Mouse (Mus musculus): ENCODE data around the gene Ifitm1. TPM values are rescaled to one million over a fixed set of nuclear protein-coding genes. Genes with fewer than 3 reads are reported as not detected.

The Ifitm1 gene
- total and polyA plus RNA-seq, 3 experiments = 0.23 TPM; not detected in 2

- H3K9ac ChIP-seq (ENCODE audit: control insufficient read depth, low read depth, low read length, poor library complexity, severe bottlenecking) = no peak overlapping the region
- no peak for DNase-seq (ENCODE audit: low read depth, low spot score)
- H3K79me2 ChIP-seq (ENCODE audit: control insufficient read depth, insufficient read depth, low read length, poor library complexity) = no peaks in the 10 kb centered on the region
- no peaks in the 10 kb centered on the region for H3K9me3 ChIP-seq (replicated peaks; ENCODE audit: insufficient read depth, low read length)
- no peak overlapping the region for H3K4me3 ChIP-seq (ENCODE audit: control insufficient read depth in 1 of 2, insufficient read depth in 1 of 2, low read depth in 2 of 2, low read length in 2 of 2)
- H3K4me1 ChIP-seq (ENCODE audit: control insufficient read depth in 1 of 2, insufficient read depth in 2 of 2, low read length in 2 of 2) = no peaks in the 10 kb centered on the region
- TF ChIP-seq MAX (IDR thresholded peaks at IDR 0.05; ENCODE audit: low read length) (no peak), GATA1 (IDR thresholded peaks at IDR 0.05; ENCODE audit: low read depth, low read length) (no peak), GABPA (IDR thresholded peaks at IDR 0.05; ENCODE audit: low read depth, low read length) (no peak), MEF2A (IDR thresholded peaks at IDR 0.05; ENCODE audit: extremely low read depth, insufficient replicate concordance, low read depth, low read length, poor library complexity, severe bottlenecking) (no peak), TCF12 (IDR thresholded peaks at IDR 0.05; ENCODE audit: low read depth, low read length) (no peak), HCFC1 (IDR thresholded peaks at IDR 0.05; ENCODE audit: low read depth, low read length) (no peak), NELFE (IDR thresholded peaks at IDR 0.05; ENCODE audit: low read depth, low read length) (no peak)
- H3K27me3 ChIP-seq (ENCODE audit: control insufficient read depth in 1 of 2, insufficient read depth in 2 of 2, low read length in 2 of 2) = peaks cover 0 to 6% of the 10 kb centered on the region in 2 experiments; a peak in 3 of 4 replicates
- H3K27ac ChIP-seq (ENCODE audit: control insufficient read depth, low read depth, low read length) = no peak overlapping the region
- H3K36me3 ChIP-seq (ENCODE audit: control insufficient read depth in 1 of 2, insufficient read depth in 2 of 2, low read length in 2 of 2) = no peaks in the 10 kb centered on the region
Observed at GRCm38 (mm10) chr7:140973396-140974165, 6.6 kb downstream of the Ifitm1 start.

- peaks cover 0 to 6% of the 10 kb centered on the region in 2 experiments; a peak in 3 of 4 replicates for H3K27me3 ChIP-seq (ENCODE audit: control insufficient read depth in 1 of 2, insufficient read depth in 2 of 2, low read length in 2 of 2)
- no peaks in the 10 kb centered on the region for H3K4me1 ChIP-seq (ENCODE audit: control insufficient read depth in 1 of 2, insufficient read depth in 2 of 2, low read length in 2 of 2)
- TF ChIP-seq MAFK (IDR thresholded peaks at IDR 0.05; ENCODE audit: borderline replicate concordance, low read depth, low read length) (no peak), CHD1 (IDR thresholded peaks at IDR 0.05; ENCODE audit: low read depth, low read length) (no peak), TBP (IDR thresholded peaks at IDR 0.05; ENCODE audit: low read depth, low read length) (no peak), HCFC1 (IDR thresholded peaks at IDR 0.05; ENCODE audit: low read depth, low read length) (no peak), MAZ (IDR thresholded peaks at IDR 0.05; ENCODE audit: low read depth, low read length) (no peak), NELFE (IDR thresholded peaks at IDR 0.05; ENCODE audit: low read depth, low read length) (no peak), EP300 (IDR thresholded peaks at IDR 0.05; ENCODE audit: low read depth in 1 of 2, low read length in 2 of 2) (no peak), MAX (IDR thresholded peaks at IDR 0.05; ENCODE audit: low read length) (no peak), E2F4 (IDR thresholded peaks at IDR 0.05; ENCODE audit: borderline replicate concordance, low read depth, low read length) (no peak), TCF12 (IDR thresholded peaks at IDR 0.05; ENCODE audit: low read depth, low read length) (no peak), CTCF (IDR thresholded peaks at IDR 0.05 in 2 of 3, conservative IDR thresholded peaks at IDR 0.05 in 1 of 3; ENCODE audit: control insufficient read depth in 1 of 3, insufficient read depth in 1 of 3, low read depth in 2 of 3, low read length in 3 of 3, poor library complexity in 1 of 3, severe bottlenecking in 1 of 3) (no peak), SIN3A (IDR thresholded peaks at IDR 0.05; ENCODE audit: low read length) (no peak), ELF1 (IDR thresholded peaks at IDR 0.05; ENCODE audit: low read depth, low read length) (no peak), GATA1 (IDR thresholded peaks at IDR 0.05; ENCODE audit: low read depth, low read length) (no peak), RAD21 (IDR thresholded peaks at IDR 0.05; ENCODE audit: low read depth, low read length) (no peak), POLR2AphosphoS5 (IDR thresholded peaks at IDR 0.05; ENCODE audit: borderline replicate concordance, low read depth, low read length) (no peak), JUND (IDR thresholded peaks at IDR 0.05; ENCODE audit: low read depth, low read length) (no peak), MYC (IDR thresholded peaks at IDR 0.05; ENCODE audit: low read depth, low read length) (no peak), TAL1 (IDR thresholded peaks at IDR 0.05; ENCODE audit: low read length) (no peak), POLR2AphosphoS2 (IDR thresholded peaks at IDR 0.05; ENCODE audit: low read length) (no peak)
- H3K4me3 ChIP-seq (ENCODE audit: control insufficient read depth in 1 of 2, insufficient read depth in 1 of 2, low read depth in 2 of 2, low read length in 2 of 2) = no peak overlapping the region
- no peak overlapping the region for H3K9ac ChIP-seq (ENCODE audit: control insufficient read depth, low read depth, low read length, poor library complexity, severe bottlenecking)
- H3K27ac ChIP-seq (ENCODE audit: control insufficient read depth, low read depth, low read length) = no peak overlapping the region
- H3K9me3 ChIP-seq (replicated peaks; ENCODE audit: insufficient read depth, low read length) = no peaks in the 10 kb centered on the region
- no peaks in the 10 kb centered on the region for H3K79me2 ChIP-seq (ENCODE audit: control insufficient read depth, insufficient read depth, low read length, poor library complexity)
- H3K36me3 ChIP-seq (ENCODE audit: control insufficient read depth in 1 of 2, insufficient read depth in 2 of 2, low read length in 2 of 2) = no peaks in the 10 kb centered on the region
- DNase-seq (ENCODE audit: low read depth, low spot score) = no peak
Observed at GRCm38 (mm10) chr7:140974940-140975339, 7.9 kb downstream of the Ifitm1 start.
